Mouse (Mus musculus): ENCODE data around the gene Tmed8. TPM values are rescaled to one million over a fixed set of nuclear protein-coding genes. Genes with fewer than 3 reads are reported as not detected.

The Tmed8 gene
- total RNA-seq, 2 experiments from 2014 or later = 30.7 to 32.4 TPM

- intact Hi-C loops (cut with DNase I) = no loop called here
- DNase-seq (ENCODE audit: low spot score in 2 of 2) = no peak
Measured at GRCm38 (mm10) chr12:87127256-87127655, 73.0 kb downstream of the Tmed8 start.

DNA sequence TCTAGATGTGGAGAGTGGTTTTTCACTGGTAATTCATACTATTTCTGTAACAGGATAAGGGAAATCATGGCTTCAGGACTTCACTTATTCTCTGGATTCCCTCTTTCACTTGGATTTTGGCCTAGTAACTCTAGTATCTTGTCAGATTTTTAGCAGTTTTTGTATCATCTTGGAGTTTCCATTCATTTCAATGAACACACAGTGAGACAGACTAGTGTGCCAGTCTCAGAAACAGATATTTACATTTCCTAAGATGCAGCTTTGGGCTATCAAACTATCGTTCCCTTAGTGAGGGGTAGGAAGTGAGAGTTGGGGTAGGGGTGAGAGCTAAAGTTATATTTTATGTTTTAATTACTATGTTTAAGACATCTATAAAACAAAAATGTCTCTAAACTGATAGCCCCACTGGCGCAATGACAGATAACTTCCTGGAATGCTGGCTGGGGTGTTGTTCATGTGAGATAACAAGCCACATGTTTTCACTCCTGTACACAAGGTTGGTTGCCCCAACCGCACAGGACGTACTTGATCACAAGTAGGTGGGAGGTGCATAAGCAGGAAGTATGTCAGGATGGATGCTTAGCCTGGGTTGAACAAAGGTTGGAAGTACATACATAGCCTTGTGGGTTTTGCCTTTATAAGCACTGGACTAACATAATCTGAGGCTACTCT lies 78.2 kb downstream of the Tmed8 start:
- intact Hi-C loops (cut with DNase I) = no loop called here

More for the DNA sequence above, 78.2 kb downstream of the Tmed8 start:
- no peak for DNase-seq (ENCODE audit: low spot score in 2 of 2)

Other genes with a start within 250 kb of the Tmed8 start
- 10 to 100 TPM; 51.9 to 54.0 TPM for gene Zdhhc22, start 210.0 kb downstream of the Tmed8 start, total RNA-seq (2021)
- gene Tmem63c, start 179.1 kb downstream of the Tmed8 start, total RNA-seq (2021) = 10 to 100 TPM; 42.0 to 45.8 TPM
- 1 to 10 TPM; 8.0 to 9.8 TPM for gene Ngb, start 97.9 kb downstream of the Tmed8 start, total RNA-seq (2021)
- 10 to 100 TPM; 45.5 to 48.5 TPM for gene Gstz1, start 53.3 kb downstream of the Tmed8 start, total RNA-seq (2021)
- 10 to 100 TPM; 18.2 to 20.8 TPM for gene Pomt2, start 52.5 kb downstream of the Tmed8 start, total RNA-seq (2021)
- 1 to 10 TPM; 4.5 to 4.7 TPM for gene Samd15, start 731 bp downstream of the Tmed8 start, total RNA-seq (2021)
- 1 to 10 TPM; 1.7 to 2.0 TPM for gene Noxred1, start 38.3 kb upstream of the Tmed8 start, total RNA-seq (2021)
- gene Vipas39, start 65.8 kb upstream of the Tmed8 start, total RNA-seq (2021) = 10 to 100 TPM; 52.7 to 54.4 TPM
- gene Ahsa1, start 66.0 kb upstream of the Tmed8 start, total RNA-seq (2021) = 100 to 1,000 TPM; 173 to 176 TPM
- under 1 TPM; 0.18 to 0.43 TPM for gene Ism2, start 99.3 kb upstream of the Tmed8 start, total RNA-seq (2021)
- 10 to 100 TPM; 35.3 to 37.9 TPM for gene Sptlc2, start 187.9 kb upstream of the Tmed8 start, total RNA-seq (2021)
- gene Slirp, start 243.4 kb upstream of the Tmed8 start, total RNA-seq (2021) = 10 to 100 TPM; 89.2 to 93.5 TPM
- 10 to 100 TPM; 16.5 to 16.8 TPM for gene Alkbh1, start 243.6 kb upstream of the Tmed8 start, total RNA-seq (2021)